Mouse (Mus musculus) R1 (cell line): ENCODE measurements at regions not wholly inside any gene's neighbourhood (a gene's known extent, or its start where the extent isn't known, plus 50 kb on each side); places are given as distances from the start of the nearest gene placed in this dataset.

Experiments
- DNase-seq: peaks from one replicate; pipeline ENCODE4 v3.0.0-alpha.2; 2018; ENCODE audit warnings: low read depth, low spot score

GRCm38 (mm10) chr3:57910020-57910419 lies 62.1 kb upstream of the Pfn2 start:
- no peak for DNase-seq

DNA sequence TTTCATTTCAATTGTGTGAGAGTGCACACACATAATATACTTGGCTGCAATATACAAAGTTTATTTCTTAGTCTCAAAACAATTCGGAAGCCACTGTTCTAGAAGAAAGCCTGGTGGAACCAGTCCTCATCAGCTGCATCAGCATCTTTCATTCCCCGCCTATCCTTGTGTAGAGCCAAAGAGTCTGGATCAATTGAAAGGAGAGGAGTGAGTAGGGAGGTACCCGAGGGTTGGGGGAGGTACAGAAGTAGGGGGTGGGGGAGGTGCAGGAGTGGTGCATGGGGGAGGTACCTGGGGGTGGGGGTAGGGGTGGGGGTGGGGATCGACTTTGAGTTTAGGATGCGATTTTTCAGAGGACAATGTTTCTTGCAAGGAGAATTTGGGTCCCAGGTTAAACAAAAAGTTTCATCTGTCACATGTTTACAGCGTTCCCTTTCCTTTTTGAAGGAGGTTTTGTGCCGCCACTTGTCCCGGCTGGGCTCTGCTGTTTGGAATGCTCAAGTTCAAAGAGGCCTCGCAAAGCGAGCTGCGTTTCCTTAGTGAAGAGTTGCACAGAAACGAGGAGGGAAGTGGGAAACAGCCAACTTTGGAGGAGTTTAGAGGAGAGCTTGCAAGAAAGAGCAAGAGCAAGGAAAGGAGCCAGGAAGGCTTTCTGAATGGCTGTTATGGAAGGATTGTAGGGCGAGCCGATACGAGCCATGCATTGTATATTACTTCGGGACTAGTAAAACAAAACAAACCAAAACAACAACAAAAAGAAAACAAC lies 64.1 kb upstream of the Pfn2 start:
- DNase-seq: peak; percentile 49

DNA sequence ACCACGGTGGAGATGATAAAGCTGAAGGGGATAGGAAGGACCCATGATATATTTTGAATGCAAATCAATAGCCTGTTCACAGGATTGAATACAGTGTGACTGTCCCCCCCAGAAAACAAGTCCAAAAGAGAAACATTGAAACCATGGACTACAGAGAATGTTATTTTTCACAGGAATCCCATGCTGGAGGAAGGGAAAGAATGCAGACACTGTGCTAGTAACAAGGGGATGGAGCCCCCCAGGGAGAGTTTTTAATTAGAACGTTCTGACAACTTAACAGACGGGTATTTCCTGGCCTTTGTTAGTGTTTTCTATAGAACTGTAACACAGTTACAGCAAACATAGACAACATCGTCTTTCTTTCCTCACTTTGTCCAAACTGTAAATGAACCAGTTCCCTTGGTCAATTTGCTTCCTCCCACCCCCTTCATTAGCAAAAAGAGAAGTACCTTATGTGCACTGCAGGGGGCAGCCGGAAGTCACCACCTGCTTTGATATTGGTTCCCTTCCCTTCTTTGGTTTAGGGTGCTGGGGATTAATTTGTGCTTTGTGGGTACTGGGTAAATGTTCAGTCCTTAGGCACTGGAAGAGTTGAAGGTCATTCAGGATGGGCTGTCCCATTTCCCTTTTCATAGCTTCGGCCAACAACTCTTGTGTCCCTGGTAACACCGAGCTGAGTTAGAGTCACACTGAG lies 64.9 kb upstream of the Pfn2 start:
- peak; percentile 62 for DNase-seq

DNA sequence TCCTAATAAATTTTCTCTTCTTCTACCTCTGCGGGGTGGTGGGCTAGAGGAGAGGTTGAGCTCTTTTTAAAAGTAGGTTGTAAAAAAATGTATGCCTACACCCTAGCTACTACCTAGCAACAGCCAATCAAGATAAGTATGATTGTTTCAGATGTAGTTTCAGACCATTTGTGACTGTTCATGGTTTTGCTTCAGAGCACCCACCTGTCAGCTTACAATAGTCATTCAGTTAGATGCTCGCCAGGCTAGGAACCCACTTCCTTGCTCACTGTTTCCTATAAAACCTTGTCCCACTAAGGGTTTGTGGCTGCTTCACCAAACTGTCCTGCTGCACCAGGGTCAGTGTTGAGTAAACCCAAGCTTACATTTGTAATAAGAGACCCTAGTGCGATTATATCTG lies 66.8 kb upstream of the Pfn2 start:
- no peak for DNase-seq

DNA sequence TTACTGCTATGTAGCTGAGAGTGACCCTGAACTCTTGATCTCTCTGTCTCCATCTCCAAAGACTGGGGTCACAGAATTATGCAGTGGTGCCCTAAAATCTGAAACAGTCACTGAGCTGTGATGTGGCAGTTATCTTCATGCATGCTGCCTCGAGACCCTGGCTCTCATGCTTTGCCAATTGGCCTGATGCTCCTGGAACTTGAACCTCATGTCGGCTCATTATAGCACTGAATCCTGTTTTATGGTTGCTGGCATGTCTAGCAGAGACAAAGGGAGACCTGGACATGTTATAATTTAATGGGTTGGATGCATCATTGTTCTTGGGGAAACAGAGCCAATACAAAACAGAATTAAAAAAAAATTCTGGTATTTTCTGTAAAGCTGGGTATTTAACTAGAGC lies 71.0 kb upstream of the Pfn2 start:
- DNase-seq: no peak

GRCm38 (mm10) chr3:57919390-57920089 lies 71.7 kb upstream of the Pfn2 start:
- no peak for DNase-seq

GRCm38 (mm10) chr3:57920090-57920432 lies 72.2 kb upstream of the Pfn2 start:
- no peak for DNase-seq

DNA sequence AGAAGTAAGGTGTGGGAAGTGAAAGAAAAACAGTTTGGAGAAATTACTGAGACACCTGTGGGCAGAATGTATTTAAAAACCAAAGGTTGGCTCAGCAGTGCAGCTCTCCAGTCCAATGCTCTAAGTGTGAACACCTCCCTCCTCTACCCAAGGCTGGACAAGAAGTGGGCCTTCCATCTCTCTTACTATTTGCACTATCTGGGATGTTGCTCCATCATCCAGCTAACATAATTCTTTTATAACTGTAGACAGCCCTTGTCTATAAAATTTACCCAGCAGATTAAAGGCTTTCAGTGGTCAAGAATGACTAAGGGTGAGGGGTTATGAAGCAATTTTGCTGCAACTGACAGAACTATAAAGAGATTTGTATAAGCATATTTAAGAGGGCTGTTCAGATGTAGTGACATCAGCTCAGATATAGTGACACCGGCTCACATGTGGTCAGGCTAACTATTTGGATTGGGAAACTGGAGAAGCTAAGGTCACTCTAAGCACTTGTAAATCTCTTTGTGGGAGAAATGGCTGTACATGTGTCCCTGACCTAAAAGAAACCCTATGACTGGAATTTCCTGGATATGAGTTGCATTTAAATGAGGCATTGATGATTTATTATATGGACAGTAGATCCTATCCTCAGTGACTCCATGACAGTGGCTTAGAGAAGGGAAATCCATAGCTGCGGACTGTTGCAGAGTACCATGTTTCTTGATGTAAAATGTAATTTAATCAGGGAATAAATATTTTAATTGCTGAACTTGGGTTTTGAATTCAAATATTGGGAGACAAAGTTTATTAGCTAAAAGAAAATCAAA lies 73.4 kb upstream of the Pfn2 start:
- no peak for DNase-seq

- no peak for DNase-seq
Observed at GRCm38 (mm10) chr3:57923061-57923460, 75.2 kb upstream of the Pfn2 start.

DNA sequence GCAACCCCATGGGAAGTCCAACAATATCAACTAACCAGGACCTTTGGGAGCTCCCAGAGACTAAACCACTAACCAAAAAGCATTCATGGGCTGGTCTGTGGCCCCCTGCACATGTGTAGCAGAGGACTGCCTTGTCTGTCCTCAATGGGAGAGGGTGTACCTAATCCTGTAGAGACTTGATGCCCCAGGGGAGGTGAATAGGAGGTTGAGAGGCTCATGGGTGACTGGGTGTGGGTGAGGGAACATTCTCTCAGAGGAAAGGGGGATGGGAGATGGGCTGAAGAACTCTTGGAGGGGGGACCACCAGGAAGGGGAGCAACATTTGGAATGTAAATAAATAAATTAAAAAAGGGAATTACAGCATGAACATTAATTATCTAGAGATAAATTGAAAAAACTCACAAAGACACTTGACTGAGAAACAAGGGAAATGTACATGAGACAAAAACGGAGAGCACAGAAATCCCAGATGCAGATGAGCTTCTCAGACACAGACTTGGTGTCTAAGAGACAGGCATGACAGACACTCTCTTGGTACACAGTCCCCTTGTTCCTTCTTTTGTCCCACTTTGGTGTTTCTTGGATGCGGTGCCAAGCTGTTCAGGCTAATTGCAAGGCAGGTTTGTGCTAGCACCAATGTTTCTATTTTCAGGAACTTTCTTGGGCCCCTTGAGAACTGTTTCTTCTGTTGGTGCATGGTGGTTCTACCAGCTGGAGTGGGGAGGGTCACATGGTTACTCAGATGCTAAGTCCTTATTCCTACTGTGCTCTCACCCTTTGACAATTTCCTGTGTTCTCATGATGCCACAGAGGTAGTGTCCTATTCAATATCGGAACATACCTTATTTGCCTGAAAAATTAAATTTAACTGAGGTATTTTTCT lies 85.0 kb upstream of the Pfn2 start:
- DNase-seq: no peak

GRCm38 (mm10) chr3:57935042-57935610 lies 87.2 kb upstream of the Pfn2 start:
- DNase-seq: no peak

GRCm38 (mm10) chr3:57940504-57941381 lies 92.9 kb upstream of the Pfn2 start:
- DNase-seq: no peak

DNA sequence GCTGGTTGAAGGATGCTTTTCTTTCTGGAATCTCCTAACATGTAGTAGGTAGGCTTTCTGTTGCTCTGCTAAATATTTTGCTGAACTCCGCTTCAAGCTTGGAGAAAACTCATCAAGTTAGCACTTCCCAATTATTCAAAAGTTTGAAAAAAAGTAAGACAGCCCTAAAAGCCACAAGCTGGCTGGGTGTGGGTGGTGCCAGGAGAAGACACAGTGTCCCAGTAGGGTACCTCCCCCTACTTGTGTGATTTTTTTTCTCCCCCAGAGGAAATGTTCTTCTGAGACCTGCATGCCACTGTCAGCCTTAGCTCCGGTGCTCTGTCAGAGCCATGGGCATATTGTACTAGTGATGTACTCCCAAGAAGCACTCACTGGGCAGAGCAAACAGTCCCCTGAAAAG lies 96.8 kb upstream of the Pfn2 start:
- DNase-seq: no peak

GRCm38 (mm10) chr3:57945765-57946164 lies 97.9 kb upstream of the Pfn2 start:
- no peak for DNase-seq

DNA sequence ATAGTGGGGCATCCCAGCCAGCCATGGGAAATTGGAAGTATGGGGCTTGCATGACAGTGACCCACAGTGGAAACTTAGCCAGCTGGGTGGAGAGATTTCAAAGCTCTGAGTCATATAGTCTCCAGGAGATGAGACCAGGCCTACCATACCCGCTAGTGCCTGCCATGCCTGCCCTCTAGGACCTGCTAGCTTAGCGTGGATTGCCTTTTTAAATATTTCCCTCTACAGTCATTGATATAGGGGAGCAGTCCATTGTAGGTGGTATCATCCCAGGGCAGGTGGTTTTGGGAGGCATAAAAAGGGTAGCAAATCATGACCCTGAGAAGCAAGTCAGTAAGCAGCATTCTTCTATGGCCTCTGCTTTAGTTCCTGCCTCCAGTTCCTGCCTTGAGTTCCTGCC lies 99.5 kb upstream of the Pfn2 start:
- no peak for DNase-seq

DNA sequence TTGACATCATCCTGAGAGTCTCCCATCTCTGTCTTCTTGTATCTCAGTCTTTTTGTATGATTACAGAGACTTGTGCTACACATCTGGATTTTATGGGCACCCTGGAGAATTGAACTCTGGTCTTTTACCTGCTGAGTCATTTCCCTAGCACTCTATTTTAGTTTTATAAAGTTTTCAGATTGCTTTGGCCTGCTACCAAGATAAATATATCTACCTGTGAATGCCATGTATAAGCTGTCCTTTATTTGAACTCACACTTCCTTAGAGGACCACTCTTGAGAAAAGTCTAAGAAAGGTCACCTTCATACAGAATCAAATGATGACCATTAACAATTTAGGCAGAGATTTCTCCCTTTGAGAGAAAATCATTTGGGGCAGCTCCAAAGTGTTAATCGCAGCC lies 100.8 kb upstream of the Pfn2 start:
- no peak for DNase-seq

DNA sequence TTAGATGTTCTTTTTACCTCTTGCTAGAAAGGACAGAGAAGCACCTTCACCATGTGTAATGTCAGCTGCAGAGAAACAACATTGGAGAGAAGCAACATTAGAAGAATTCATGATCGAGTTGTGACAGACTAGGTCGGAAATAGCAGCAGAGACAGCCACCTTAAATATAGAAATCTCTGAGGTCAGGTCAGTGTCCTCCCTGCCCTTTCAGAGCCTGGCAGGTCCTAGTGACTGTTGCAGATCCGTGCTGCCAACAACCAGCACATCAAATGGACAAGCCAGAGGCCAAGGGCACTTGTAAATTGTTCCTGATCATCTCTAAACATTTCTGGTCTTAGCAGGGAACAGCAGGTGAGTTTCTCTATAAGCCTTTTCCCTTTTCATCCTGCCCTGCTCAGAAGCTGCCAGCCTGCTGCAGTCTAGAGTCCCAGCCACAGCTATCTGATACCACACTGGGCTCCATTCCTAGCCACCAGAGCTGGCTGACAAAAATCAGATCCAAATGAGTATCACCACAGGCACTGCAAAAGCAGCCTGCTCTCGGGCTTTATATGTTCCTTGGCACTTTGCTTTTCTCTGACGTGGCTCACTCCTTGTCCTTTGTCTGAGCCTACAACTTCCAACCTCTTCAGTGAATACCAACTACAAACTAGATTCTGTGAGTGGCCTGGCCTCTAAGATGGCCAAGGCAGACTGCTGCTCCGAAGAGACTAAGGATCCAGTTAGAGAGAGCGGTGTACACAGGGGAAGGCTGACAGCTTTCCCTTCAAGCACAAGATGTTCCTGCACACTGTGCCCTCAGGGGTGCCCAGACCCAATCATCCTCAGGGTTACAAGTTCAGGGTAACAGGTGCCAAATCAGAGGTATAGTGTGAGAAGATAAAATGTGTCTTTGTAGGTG lies 102.8 kb upstream of the Pfn2 start:
- no peak for DNase-seq

DNA sequence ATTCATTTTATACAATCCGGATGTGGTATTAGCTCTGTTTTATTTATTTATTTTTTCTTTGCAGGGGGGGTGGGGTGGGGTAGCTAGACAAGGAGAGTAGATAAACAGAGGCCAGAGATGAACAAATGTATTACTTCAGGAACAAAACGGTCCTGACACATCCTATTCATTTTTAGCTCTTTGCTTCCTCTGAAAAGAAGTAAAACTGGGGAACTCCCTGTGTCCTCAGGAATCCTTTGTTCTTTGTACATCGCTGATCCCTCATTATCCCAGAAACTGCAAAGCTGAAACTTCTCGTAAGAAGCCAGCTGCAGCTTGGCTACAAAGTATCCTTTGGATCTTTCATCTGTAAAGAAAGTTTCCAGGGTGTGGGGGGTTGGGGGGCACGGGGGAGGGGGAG lies 103.6 kb upstream of the Pfn2 start:
- DNase-seq: no peak

DNA sequence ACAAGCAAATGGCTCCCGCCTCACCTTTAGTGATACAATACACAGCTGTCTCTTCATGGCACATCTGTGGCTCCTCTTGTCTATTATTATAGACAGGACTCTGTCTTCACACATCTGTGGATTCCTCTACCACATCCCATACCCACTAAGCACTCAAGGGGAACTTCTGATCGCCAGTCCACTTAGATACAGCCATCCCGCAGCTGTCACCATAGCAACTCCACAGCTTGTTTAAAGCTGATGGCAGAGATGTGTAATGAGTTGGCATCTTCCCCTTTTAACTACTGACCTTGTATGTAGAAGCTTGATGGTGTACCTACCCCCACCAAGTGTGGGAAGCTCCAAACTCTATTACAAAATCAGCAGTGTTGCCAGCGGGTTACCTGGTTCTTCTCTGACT lies 109.5 kb upstream of the Pfn2 start:
- no peak for DNase-seq
